Mouse (Mus musculus): Measurements from ENCODE around the gene Mthfd1l. TPM values are rescaled to one million over a fixed set of nuclear protein-coding genes. Genes with fewer than 3 reads are reported as not detected.

Gene Mthfd1l
- total RNA-seq (2021) = 1 to 10 TPM in 1 of 2 experiments, under 1 TPM in 1; 0.75 to 1.7 TPM

DNA sequence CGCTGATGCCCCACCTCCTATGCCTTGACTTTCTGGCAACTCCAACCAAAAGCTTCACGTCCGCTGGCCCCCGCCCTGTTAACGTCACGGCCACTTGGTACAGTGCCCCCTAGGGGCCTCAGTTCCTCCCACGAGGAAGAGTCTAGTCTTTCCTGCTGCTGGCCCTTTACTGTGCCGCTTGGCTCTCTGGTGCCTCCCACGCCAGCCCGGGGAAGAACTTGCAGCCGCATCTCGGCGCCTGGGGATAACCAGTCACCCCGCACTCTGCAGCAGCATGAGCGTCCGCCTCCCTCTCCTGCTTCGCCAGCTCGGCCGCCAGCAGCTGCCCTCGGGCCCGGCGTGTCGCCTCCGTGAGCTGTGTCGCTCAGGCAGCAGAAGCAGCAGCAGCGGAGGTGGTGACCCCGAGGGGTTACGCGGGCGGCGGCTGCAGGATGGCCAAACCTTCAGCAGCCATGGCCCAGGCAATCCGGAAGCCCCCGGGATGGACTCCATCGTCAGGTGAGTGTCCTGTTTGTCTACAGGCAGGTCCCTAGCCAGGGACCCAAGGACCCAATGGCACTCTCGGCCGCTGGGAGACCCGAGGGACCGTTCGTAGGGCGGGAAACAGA is at the start of gene Mthfd1l:
Gene Mthfd1l (plus strand): TSS at position 138 of the 608 bp plus-strand sequence.
- peak; percentile 76 for DNase-seq (ENCODE audit: low spot score)
- intact Hi-C loops (cut with DNase I) = no loop called here

- no peak for DNase-seq (ENCODE audit: low spot score)
- intact Hi-C loops (cut with DNase I) = no loop called here
Measured at GRCm38 (mm10) chr10:3928008-3928545, 44.8 kb upstream of the Mthfd1l start.

DNA sequence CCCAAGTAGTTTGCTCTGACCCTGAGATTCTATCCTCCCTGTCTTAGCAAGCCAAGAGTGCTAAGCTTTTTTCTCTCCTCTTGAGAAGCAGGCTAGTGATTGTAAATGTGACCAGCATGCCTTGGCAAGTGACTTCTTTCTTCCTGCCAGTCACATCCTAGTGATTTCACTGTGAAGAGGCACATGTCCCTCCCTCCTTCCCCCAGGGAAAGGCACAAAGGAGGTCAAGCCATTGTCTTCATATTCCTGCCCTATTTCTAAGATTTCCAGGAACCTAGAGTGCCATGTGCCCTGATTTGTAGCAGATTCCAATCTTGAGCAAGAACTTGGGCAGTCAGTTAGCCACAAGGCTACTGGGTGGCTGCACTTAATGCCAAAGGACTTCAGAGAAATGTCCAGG is 41.1 kb upstream of the Mthfd1l start:
- intact Hi-C loops (cut with DNase I) = no loop called here

GRCm38 (mm10) chr10:3933311-3933940 is 39.5 kb upstream of the Mthfd1l start:
- intact Hi-C loops (cut with DNase I) = no loop called here
- DNase-seq (ENCODE audit: low spot score) = no peak

More for the DNA sequence above, 41.1 kb upstream of the Mthfd1l start:
- no peak for DNase-seq (ENCODE audit: low spot score)

DNA sequence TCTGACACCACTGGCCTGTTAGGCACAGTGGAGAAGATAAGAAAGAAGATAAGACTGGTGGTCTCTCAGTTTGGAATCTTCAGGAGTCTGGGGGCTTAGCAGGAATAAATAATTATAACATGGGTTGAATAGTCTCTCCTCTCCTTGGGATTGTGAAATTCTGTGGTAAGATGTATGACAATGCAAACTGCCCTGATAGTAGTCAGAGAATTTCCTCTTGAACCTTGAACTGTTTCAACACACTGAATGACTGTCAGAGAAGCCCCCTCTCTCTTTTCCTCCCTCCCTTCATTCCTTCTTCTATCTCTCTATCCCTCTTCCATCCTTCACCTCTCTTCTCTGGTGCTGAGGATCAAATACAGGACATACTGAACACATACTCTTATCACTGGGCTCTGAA is 36.1 kb upstream of the Mthfd1l start:
- DNase-seq (ENCODE audit: low spot score) = no peak
- intact Hi-C loops (cut with DNase I) = no loop called here

DNA sequence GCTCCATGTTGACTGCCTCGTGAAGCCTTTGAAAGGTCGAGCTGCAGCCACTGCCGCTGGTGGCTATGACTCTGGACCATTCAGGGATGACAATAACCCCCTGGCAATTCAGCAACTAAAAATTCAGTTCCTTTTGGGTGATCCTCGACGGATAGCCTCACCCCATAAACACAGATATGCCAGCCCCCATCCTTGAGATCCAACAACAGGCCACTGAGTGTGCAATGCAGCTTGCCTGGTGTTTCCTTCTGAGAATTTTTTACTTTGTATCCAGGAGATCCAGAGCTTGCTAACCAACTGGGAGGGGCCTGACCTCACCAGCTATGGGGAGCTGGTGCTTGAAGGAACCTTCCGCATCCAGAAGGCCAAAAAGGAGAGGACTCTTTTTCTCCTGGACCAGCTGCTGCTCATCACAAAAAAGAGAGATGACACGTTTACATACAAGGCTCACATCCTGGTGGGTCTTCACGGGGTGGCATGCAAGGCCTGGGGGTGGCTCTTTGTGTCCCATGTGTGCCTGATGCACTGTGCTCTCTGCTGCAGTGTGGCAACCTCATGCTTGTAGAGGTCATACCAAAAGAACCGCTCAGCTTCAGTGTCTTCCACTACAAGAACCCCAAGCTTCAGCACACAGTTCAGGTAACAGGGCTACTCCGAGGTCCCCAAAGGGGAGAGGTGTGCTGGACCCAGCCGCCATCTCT is 32.9 kb upstream of the Mthfd1l start:
- intact Hi-C loops (cut with DNase I) = loop anchor here (2.0 to 5.0 kb wide), 4 partner anchors 133 to 608 kb away; no protein-coding TSS in a partner anchor
- no peak for DNase-seq (ENCODE audit: low spot score)

DNA sequence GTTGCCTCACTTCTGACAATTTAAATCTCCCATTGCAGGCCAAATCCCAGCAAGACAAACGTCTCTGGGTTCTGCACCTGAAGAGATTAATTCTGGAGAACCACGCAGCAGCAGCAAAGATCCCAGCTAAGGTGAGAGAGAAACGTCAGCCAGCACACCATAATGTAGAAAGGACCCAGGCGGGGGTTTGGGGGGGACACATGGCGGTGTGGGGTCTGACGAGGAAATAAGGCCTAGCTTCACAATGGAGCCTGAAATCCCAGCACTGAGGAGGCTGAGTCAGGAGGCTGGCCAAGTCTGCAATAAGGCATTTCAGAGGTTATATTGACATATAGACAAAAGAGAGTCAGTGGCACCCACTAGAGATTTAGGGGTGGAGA is 32.3 kb upstream of the Mthfd1l start:
- DNase-seq (ENCODE audit: low spot score) = no peak
- intact Hi-C loops (cut with DNase I) = loop anchor here (2.0 to 5.0 kb wide), 4 partner anchors 134 to 608 kb away; no protein-coding TSS in a partner anchor

DNA sequence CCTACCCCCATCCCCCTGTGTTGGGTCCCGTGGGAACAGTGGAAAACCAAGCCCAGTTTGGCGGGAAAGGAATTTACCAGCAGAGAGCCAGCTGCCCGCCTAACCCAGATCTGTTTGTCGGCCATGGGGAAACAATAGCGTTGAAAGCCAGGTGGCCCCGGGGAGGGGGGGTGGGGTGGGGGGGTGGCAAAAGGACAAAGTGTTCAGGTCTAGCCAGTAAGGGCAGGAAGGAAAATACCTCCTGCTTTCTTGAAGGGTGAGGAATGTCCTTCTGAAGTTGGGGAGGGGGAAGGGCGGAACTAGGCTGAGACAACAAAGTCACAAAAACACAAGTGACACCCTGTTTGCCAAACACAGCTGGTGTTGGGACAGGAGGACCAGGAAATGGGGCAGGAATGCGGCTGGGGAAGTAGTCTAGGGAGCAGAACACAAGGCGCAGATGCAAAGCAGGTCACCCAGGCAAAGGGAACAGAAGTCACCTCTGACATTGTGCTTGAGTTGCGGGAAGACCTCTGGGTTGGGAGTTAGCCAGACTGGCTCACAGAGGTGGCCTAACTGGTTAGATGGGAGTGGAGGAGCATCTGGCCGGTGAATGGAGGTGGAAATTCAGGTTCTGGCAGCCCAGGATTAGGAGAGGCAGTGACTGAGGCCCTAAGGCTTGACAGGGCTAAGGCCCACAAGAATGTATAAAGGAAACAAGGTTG is 31.7 kb upstream of the Mthfd1l start:
- intact Hi-C loops (cut with DNase I) = loop anchor here (2.0 to 5.0 kb wide), 4 partner anchors 134 to 609 kb away; no protein-coding TSS in a partner anchor

GRCm38 (mm10) chr10:3942289-3942688 is 30.6 kb upstream of the Mthfd1l start:
- no peak for DNase-seq (ENCODE audit: low spot score)

More for the DNA sequence above, 31.7 kb upstream of the Mthfd1l start:
- DNase-seq (ENCODE audit: low spot score) = peak; percentile 51

DNA sequence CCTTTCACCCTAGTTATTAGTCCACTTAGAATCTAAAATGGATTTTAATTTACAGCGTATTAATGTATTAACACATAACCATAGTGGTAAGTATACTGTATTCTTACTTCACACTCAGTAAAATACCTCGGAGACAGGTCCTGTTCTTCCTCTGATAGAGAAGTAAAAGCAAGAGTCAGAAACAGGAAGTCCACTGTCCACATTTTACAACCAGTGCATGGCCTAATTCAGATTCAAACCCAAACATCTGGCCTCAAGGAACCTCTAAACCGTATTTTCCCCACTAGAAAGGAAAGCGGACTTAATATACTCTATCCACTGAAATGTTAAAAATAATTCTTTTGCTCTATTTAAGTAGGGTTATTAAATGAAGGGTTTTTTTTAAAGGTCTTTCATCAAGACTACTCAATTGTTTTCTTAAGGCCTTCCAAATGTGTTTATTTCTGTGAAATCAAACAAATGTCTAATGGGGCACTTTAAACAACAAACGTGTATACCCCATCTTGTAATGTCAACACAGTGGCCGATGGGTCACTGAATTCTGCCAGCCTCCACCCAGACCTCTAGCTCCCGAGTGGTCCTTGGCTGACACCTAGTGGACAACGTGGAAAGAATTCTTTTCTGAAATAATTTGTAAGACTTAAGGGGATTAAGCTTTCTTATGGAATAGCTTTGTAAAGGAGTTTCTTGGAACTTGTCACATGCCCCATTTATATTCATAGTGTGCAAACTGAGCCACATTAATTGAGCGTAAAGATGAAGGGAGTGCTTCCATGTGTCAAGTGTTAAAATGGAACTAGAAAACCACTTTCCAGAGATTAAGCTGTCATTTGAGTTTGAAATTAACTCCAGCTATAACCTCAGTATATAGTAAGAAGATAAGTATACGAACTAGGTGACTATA is 29.2 kb upstream of the Mthfd1l start:
- no peak for DNase-seq (ENCODE audit: low spot score)
- intact Hi-C loops (cut with DNase I) = loop anchor here (1.0 to 5.0 kb wide), 7 partner anchors 109 to 611 kb away; partner anchors contain the start of gene Plekhg1

More at GRCm38 (mm10) chr10:3942289-3942688, 30.6 kb upstream of the Mthfd1l start:
- intact Hi-C loops (cut with DNase I) = loop anchor here (2.0 to 5.0 kb wide), 5 partner anchors 107 to 610 kb away; partner anchors contain the start of gene Plekhg1

DNA sequence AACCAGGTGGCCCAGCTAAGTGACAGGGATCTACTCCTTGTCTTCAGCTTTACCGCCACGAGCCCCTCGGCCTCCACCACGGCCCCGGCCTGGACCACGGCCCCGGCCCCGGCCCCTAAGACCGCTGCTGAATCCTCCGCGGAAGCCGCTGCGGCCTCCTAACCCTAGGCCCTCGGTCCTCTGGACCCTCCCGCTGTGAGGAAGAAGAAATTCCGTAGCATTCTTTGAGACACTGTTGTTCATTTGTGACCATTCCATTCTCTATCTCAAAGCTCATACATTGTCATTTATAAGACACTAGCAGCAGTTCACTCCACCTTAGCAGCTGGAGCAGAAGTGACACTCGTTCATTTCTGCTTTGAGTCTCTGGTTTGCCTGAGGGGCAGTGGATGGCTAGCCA is 26.0 kb upstream of the Mthfd1l start:
- intact Hi-C loops (cut with DNase I) = no loop called here
- no peak for DNase-seq (ENCODE audit: low spot score)

- DNase-seq (ENCODE audit: low spot score) = no peak
- intact Hi-C loops (cut with DNase I) = no loop called here
Measured at GRCm38 (mm10) chr10:3947346-3947745, 25.6 kb upstream of the Mthfd1l start.

GRCm38 (mm10) chr10:3949306-3949705 is 23.6 kb upstream of the Mthfd1l start:
- intact Hi-C loops (cut with DNase I) = no loop called here
- no peak for DNase-seq (ENCODE audit: low spot score)

DNA sequence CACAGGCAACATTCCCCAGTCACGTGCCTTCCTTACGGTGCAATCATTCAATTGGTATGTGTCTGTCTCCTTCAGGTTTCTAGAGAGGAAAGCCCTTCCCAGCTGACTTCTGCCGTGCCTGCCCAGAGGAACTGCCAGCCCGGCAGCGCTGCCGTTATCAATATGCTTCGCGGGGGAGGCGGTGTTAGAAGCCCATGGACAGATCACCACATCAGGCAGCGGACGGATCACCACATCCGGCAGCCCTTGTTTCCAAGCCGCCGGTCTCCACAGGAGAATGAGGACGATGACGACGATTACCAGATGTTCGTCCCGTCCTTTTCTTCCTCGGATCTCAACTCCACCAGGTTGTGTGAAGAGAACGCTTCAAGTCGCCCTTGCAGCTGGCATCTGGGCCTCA is 16.4 kb upstream of the Mthfd1l start:
- no peak for DNase-seq (ENCODE audit: low spot score)
- intact Hi-C loops (cut with DNase I) = no loop called here

DNA sequence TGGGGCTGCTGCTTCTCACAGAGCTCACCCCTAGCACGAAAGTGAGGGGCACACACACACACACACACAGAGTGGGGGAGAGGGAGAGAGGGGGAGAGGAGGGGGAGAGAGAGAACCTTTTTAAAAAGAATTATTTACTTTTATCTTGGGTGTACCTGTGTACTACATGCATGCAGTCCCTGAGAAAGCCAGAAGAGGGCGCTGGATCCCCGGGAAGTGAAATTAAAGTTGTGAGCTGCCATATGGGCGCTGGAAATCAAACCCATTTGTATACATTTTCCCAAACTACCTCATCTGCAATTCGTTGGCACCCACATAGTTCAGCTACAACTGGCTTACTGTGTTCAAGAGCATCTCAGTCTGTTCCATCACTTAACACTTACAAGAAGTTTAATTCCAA is 14.3 kb upstream of the Mthfd1l start:
- intact Hi-C loops (cut with DNase I) = no loop called here
- no peak for DNase-seq (ENCODE audit: low spot score)

DNA sequence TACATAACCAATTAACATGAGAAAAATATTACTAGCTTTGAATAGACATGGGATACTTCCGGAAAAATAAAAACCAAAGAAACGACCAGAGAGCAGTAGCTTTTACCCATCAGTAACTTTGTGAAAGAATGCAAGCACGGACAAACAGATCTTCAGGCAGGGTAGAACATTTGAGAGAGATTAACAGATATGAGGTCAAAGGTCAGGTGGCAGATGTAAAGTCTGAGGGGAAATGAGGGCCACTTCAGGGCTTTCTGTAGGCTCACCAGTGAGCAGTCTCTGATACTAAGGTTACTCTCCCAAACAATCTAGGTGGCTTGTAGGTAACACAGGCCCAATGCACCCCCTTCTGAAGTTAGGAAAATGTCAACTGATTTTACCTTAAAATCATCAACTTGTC is 3.9 kb upstream of the Mthfd1l start:
- intact Hi-C loops (cut with DNase I) = no loop called here

DNA sequence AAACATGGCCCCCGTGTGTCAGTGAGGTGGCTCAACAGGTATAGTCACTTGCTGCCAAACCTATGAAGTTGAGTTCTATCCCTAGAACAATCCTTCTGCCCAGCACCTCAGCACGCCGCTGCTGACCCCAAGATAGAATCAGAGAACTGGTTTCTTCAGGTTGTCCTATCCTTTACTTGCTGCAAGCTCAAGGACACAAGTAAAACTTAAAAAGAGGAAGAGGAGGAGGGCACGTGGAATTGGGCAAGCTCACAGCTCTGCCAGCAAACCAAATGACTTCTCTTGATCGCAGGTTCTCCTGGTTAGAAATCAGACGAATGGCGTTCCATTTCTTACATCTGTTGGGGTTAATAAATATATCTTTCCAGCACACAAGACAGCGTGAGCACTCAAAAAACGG is 681 bp upstream of the Mthfd1l start:
- intact Hi-C loops (cut with DNase I) = no loop called here

More for the DNA sequence above, 3.9 kb upstream of the Mthfd1l start:
- DNase-seq (ENCODE audit: low spot score) = no peak

DNA sequence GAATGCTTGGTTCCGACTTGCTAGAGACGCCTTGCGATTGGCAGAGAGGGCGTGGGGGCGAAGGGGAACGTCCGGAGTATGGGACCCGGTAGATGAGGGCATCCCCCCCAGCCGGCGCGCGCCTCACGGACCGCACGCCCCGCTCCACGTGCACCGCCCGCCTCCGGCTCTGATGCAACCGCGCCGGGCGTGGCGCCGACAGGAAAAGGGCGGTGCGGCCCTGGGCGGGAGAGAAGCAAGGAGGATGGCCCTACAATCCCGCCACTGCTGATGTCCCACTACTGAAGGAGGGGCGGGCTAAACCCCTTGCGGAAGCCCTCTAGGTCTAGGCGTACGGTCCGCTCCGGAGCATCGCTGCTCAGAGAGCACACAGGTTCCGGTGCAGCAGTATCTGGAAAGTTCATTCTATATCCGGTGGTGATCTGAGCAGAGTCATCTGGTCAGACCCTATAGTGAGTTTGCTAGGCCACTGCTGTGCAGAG is 712 bp downstream of the Mthfd1l start:
- intact Hi-C loops (cut with DNase I) = no loop called here

More for the DNA sequence above, 681 bp upstream of the Mthfd1l start:
- no peak for DNase-seq (ENCODE audit: low spot score)

DNA sequence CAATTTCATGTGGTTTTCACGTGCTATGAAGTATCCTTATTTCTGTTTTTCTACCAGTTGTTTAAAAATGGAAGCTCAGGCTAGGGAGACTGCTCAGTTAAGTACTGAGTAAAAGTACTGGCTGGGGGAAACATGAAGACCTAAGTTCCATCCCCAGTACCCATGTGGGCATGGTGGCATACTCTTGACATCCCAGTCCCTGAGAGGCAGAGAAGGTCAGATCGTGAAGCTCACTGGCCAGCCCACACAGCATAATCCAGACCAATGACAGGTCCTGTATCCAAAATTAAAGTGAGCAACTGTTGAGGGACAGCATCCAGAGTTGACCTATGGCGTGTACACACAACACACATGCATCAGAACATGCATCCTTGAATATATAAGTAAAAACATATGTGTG is 1.5 kb downstream of the Mthfd1l start:
- intact Hi-C loops (cut with DNase I) = no loop called here
- DNase-seq (ENCODE audit: low spot score) = no peak

More for the DNA sequence above, 712 bp downstream of the Mthfd1l start:
- peak; percentile 86 for DNase-seq (ENCODE audit: low spot score)

All from heart, postnatal 25 days (tissue).